Mouse (Mus musculus): ENCODE results near the gene C2cd4a.
A peak's percentile ranks its signal among the peaks of the same experiment; 100 is the strongest.

DNA sequence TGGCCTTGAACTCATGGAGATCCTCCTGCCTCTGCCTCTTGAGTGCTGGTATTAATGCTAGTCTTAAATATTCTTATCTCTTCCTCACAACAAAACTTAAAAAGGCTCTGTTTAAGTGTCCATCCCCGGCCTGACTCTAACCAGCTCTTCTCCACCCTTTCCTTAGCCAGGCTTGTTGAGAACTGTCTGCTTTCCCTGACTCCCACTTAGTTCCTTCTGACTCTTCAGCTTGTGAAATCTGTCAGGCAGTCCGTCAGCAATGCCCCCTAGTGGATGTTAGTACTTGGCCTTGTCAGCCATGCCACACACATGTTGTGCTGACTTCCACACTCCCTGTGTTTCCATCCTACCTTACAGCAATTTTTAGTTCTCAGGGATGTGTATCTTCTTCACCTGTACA, 43.2 kb upstream of the C2cd4a start:
- no peak for TF ChIP-seq MYOG (IDR thresholded peaks at IDR 0.05; ENCODE audit: control insufficient read depth, extremely low read depth, insufficient read length)
- TF ChIP-seq CTCF (IDR thresholded peaks at IDR 0.05; ENCODE audit: control insufficient read depth, insufficient read depth, insufficient read length) = peak; percentile 63
- no peak for TF ChIP-seq FOSL1 (IDR thresholded peaks at IDR 0.05; ENCODE audit: insufficient read depth, low read length, poor library complexity, severe bottlenecking)

Data from C2C12 (cell line).